Comparison of ENCODE assay signal across 28 mouse cellular contexts in genomic region chr1:182142725-182143124, GRCm38 (mm10). TPM values are rescaled to one million over a fixed set of nuclear protein-coding genes. Genes with fewer than 3 reads are reported as not detected.
"Had no signal": no experiment of that assay in that cellular context is flagged by ENCODE, and none has a peak within 500 bp of the region (broad histone marks: within the 10 kb centered on the region; RNA-seq: fewer than 3 reads in every experiment).

No protein-coding gene starts in this region.

- H3K36me3 ChIP-seq: liver, embryonic 13.5 days; midbrain, embryonic 13.5 days; neural tube, embryonic 13.5 days had no signal

- H3K9ac ChIP-seq: liver, embryonic 13.5 days; lung, embryonic 14.5 days; midbrain, embryonic 13.5 days; neural tube, embryonic 13.5 days had no signal

- H3K4me3 ChIP-seq: liver, embryonic 13.5 days; midbrain, embryonic 13.5 days; myocyte; neural tube, embryonic 13.5 days had no signal

- H3K27me3 ChIP-seq: midbrain, embryonic 13.5 days; neural tube, embryonic 13.5 days had no signal

- H3K4me2 ChIP-seq: liver, embryonic 13.5 days; lung, embryonic 14.5 days; midbrain, embryonic 13.5 days; neural tube, embryonic 13.5 days had no signal

- H3K9me3 ChIP-seq: liver, embryonic 13.5 days; midbrain, embryonic 13.5 days; neural tube, embryonic 13.5 days had no signal

- DNase-seq: kidney, adult 18-20 months; kidney, adult 9 months; kidney, postnatal 14 days; layer of hippocampus, adult 9-11 months; liver, embryonic 13.5 days; right cerebral cortex, postnatal 4 days had no signal

- H3K4me1 ChIP-seq: midbrain, embryonic 13.5 days had no signal

- H3K27ac ChIP-seq: liver, embryonic 13.5 days; macrophage; midbrain, embryonic 13.5 days; neural tube, embryonic 13.5 days had no signal

RNA-seq across cellular contexts. Expression of gene Vmn1r1, which starts 21.6 kb away (rescaled TPM):
- total RNA-seq: layer of hippocampus, adult 18-20 months; layer of hippocampus, postnatal 25 days; left cerebral cortex, adult 18-20 months; left cerebral cortex, postnatal 10 days; left cerebral cortex, postnatal 36 days; liver, adult 2 months; megakaryocyte, adult 5-6 weeks; monocyte, adult 5-6 weeks; neutrophil, adult 5-6 weeks had no signal
- polyA plus RNA-seq: kidney, embryonic 16.5 days; limb, embryonic 11.5 days; liver, adult 2 months; liver, embryonic 13.5 days; liver, embryonic 16.5 days; lung, embryonic 14.5 days; lung, postnatal 0 days; macrophage; midbrain, embryonic 13.5 days; midbrain, embryonic 16.5 days; myocyte; neural tube, embryonic 13.5 days; stomach, embryonic 14.5 days; thymus, postnatal 0 days; urinary bladder, adult 2 months had no signal
